Mouse (Mus musculus): ENCODE measurements around the gene Brwd1.
A peak's percentile ranks its signal among the peaks of the same experiment; 100 is the strongest.
"Not testable (repeated sequence)": the region's sequence is repeated elsewhere in the genome, so short reads cannot be mapped to it uniquely, and the experiment has no call there.

The Brwd1 gene

GRCm38 (mm10) chr16:96081331-96081730, 995 bp downstream of the Brwd1 start:
- peak; percentile 93 for DNase-seq (ENCODE audit: low read depth, low spot score)

- DNase-seq (ENCODE audit: low read depth, low spot score) = no peak
Measured at GRCm38 (mm10) chr16:96080524-96080923, 1.8 kb downstream of the Brwd1 start.

GRCm38 (mm10) chr16:96068364-96068763, 14.0 kb downstream of the Brwd1 start:
- DNase-seq (ENCODE audit: low read depth, low spot score) = no peak

- DNase-seq (ENCODE audit: low read depth, low spot score) = no peak
Measured at GRCm38 (mm10) chr16:96066174-96066573, 16.2 kb downstream of the Brwd1 start.

- DNase-seq (ENCODE audit: low read depth, low spot score) = no peak
Measured at GRCm38 (mm10) chr16:96064649-96065048, 17.7 kb downstream of the Brwd1 start.

GRCm38 (mm10) chr16:96044096-96044495, 38.2 kb downstream of the Brwd1 start:
- peak; percentile 23 for DNase-seq (ENCODE audit: low read depth, low spot score)

- no peak for DNase-seq (ENCODE audit: low read depth, low spot score)
Measured at GRCm38 (mm10) chr16:96040691-96041090, 41.6 kb downstream of the Brwd1 start.

- DNase-seq (ENCODE audit: low read depth, low spot score) = no peak
Measured at GRCm38 (mm10) chr16:96039538-96039937, 42.8 kb downstream of the Brwd1 start.

DNA sequence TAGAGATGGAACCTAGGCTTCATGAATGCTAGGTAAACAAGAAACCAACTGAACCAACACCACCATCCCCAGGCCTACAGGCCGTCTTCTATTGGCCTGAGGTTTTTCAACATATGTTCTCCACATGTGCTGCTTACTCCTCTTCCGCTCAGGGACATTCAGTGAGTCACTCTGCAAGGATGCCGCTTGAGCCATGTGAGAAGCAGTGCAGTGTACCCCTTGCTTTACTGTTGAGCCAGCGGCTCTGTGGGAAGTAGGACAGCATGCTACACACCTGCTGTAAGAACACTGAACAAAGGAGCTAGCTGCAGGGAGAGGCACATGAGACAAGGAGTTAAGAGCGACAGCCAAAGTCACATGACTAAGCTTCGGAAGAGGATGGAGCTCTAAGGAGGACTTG, 47.9 kb downstream of the Brwd1 start:
- peak; percentile 35 for DNase-seq (ENCODE audit: low read depth, low spot score)

- DNase-seq (ENCODE audit: low read depth, low spot score) = no peak
Measured at GRCm38 (mm10) chr16:96032368-96033043, 49.8 kb downstream of the Brwd1 start.

DNA sequence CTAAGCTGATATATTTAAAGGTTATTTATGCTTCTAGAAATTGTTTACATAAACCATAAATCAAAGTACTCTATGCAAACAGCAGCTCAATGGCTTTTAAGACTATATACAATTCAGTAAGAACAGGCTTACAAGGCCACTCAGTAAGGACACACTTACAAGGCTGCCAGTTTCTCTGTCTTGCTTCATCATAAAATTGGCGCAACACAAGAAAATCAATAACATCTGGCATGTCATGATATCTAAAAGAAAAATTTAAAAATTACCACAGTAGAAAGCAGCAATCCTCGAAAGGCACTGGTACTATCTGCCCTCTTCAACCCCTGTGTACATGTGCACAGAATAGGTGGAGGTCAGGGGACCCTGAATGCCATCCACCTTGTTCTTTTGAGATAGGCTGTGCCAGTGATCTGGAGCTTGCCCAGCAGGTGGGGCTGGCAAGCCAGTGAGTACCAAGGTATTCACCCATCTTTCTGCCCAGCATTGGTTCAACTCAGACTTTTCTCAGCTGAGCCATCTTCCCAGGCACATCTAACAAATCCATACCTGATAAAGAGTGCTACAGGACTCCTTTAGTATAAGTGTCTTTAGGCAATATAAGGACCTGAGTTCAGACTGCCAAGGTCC, 51.7 kb downstream of the Brwd1 start:
- no peak for DNase-seq (ENCODE audit: low read depth, low spot score)

DNA sequence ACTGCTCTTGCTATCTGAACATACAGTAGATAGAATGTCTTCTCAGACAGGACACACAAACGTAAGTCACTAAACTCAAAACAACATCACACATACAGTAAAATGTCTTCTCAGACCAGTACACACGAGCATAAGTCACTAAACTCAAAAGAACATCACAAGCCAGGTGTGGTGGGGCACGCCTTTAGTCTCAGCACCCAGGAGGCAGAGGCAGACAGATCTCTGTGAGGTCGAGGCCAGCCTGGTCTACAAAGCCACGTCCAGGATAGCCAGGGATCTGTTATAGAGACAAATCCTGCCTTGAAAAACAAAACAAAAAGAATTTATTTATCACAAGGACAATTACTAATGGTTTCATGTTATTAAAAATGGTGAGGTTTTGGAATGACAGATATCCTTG, 56.1 kb downstream of the Brwd1 start:
- DNase-seq (ENCODE audit: low read depth, low spot score) = no peak

DNA sequence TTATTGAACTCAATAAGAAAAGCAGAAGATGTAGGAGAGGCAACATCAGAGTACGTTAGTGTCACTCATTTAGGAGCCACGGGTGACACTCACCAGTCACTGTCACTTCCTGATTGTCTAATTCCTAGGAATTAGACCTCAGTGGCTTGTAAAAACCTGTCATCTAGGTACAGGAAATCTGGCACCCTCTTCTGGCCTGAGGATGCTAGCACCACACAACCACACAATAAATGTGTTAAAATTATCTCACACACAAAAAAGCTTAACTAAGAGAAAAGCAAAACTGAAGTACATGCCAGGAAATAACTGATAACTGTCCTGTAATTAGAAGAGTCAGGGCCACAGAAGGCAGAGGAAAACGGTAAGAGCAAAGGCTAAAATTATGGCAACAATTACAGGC, 57.1 kb downstream of the Brwd1 start:
- DNase-seq (ENCODE audit: low read depth, low spot score) = no peak

- DNase-seq (ENCODE audit: low read depth, low spot score) = no peak
Measured at GRCm38 (mm10) chr16:96021045-96021444, 61.3 kb downstream of the Brwd1 start.

- not testable (repeated sequence) for DNase-seq (ENCODE audit: low read depth, low spot score)
Measured at GRCm38 (mm10) chr16:96009124-96009523, 73.2 kb downstream of the Brwd1 start.

DNA sequence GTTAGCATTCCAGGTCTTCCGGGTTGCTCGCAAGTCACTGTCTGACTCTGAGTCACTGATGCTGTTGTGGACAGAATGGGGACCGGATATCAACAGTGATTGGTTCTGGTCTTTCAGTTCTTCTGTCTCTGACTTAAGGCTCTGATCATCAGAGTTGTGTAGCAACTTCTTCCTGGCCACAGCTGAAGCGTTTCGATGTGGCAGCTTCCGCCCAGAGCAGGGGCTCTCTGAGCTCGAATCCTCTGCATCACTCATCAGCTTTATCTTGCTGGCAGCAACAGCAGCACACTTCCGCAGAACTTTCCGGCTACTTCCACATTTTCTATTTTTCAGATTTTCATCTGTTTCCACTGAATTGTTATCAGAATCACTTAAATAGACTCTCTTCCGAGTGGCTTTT, 78.0 kb downstream of the Brwd1 start:
- DNase-seq (ENCODE audit: low read depth, low spot score) = not testable (repeated sequence)

DNA sequence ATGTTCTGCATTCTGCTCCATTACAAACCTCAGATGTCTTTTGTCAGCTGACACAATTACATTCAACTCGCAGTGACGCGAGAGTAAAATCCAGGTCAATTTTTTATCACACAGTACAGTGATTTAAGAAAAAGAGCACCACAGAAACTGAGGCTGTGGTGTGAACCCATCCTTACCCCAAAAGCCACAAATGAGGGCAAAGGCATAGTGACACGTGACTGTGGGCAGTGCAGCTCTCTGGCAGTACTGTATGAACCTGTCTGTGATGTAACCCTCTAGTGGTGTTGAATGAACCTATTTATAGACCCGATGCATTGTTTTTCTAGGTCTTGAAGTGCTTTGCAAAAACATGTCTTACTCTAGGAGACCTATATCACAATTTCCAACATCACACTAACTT, 83.0 kb downstream of the Brwd1 start:
- no peak for DNase-seq (ENCODE audit: low read depth, low spot score)

GRCm38 (mm10) chr16:95996156-95996555, 86.2 kb downstream of the Brwd1 start:
- DNase-seq (ENCODE audit: low read depth, low spot score) = no peak

DNA sequence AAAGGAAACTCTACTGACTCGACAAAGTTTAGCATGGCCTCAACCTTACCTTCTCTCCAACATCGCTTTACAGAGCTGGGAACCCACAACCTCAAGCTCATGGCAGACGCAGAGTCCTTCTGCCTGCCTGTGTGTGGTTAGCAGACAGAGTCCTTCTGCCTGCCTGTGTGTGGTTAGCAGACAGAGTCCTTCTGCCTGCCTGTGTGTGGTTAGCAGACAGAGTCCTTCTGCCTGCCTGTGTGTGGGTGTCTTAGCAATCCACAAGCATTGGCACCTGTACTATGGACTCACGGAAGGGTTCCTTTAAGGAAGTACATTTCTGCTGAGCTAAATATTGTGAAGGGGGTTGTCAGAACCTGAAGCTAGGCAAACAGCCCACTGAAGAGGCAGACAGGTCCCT, 87.8 kb downstream of the Brwd1 start:
- not testable (repeated sequence) for DNase-seq (ENCODE audit: low read depth, low spot score)

DNA sequence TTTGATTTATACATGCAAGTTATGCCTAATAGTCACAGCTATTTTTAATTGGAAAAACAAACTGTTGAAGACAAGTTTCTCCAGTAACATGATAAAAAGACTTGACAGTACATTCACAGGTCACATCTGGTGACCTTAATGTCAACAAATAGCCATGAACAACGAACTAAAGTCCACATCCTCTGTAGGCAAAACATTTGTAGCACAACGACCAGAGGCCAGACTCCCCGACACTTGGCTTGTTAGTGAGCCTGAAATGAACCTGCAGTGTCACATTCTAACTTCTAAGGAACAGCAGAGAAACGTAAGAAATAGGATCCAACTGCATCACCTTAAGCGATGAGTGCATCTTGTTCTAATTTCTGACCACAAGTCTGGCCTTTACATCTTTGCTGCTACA, 89.7 kb downstream of the Brwd1 start:
- DNase-seq (ENCODE audit: low read depth, low spot score) = no peak

GRCm38 (mm10) chr16:95991122-95991900, 91.0 kb downstream of the Brwd1 start:
- DNase-seq (ENCODE audit: low read depth, low spot score) = peak; percentile 41

GRCm38 (mm10) chr16:95990462-95991121, 91.7 kb downstream of the Brwd1 start, which contains the start of gene Psmg1:
Psmg1 (minus strand) TSS chr16:95990960.
- DNase-seq (ENCODE audit: low read depth, low spot score) = peak; percentile 97
